Mouse (Mus musculus) CH12F3 (cell line): Measurements from ENCODE around the gene Hsd17b1.

Experiments
- in situ Hi-C: fragments of 300-500 bp; cut with MboI; formaldehyde crosslinking; loops from 2 replicates; pipeline ENCODE4 v1.14.3; 2020; ENCODE audit warnings: low sequenced_read_pairs

Gene Hsd17b1

GRCm38 (mm10) chr11:101083083-101083697, 5.0 kb downstream of the Hsd17b1 start:
- in situ Hi-C loops: no loop called here

- in situ Hi-C loops: no loop called here
These were observed 6.0 kb downstream of the Hsd17b1 start for GRCm38 (mm10) chr11:101084246-101084645.

- in situ Hi-C loops: no loop called here
These were observed 6.6 kb downstream of the Hsd17b1 start for GRCm38 (mm10) chr11:101084811-101085210.

GRCm38 (mm10) chr11:101085617-101086322, 7.6 kb downstream of the Hsd17b1 start:
- in situ Hi-C loops: no loop called here

GRCm38 (mm10) chr11:101086323-101086674, 8.1 kb downstream of the Hsd17b1 start:
- in situ Hi-C loops: no loop called here

GRCm38 (mm10) chr11:101086756-101087681, 8.8 kb downstream of the Hsd17b1 start, which contains the start of gene Mlx:
Gene Mlx, plus strand, starts transcription at chr11:101087277.
- in situ Hi-C loops: no loop called here

- in situ Hi-C loops: no loop called here
These were observed 9.5 kb downstream of the Hsd17b1 start for GRCm38 (mm10) chr11:101087682-101088055.

GRCm38 (mm10) chr11:101089931-101090330, 11.7 kb downstream of the Hsd17b1 start:
- in situ Hi-C loops: no loop called here

- in situ Hi-C loops: no loop called here
These were observed 16.7 kb downstream of the Hsd17b1 start for GRCm38 (mm10) chr11:101094930-101095313.

GRCm38 (mm10) chr11:101095314-101096024, 17.3 kb downstream of the Hsd17b1 start, which contains the start of gene Psmc3ip:
Gene Psmc3ip, minus strand, starts transcription at chr11:101095436.
- in situ Hi-C loops: no loop called here

- in situ Hi-C loops: no loop called here
These were observed 20.0 kb downstream of the Hsd17b1 start for GRCm38 (mm10) chr11:101098231-101098630.

- in situ Hi-C loops: no loop called here
These were observed 24.8 kb downstream of the Hsd17b1 start for GRCm38 (mm10) chr11:101103011-101103410.

GRCm38 (mm10) chr11:101109351-101109750, 31.1 kb downstream of the Hsd17b1 start:
- in situ Hi-C loops: no loop called here

GRCm38 (mm10) chr11:101110708-101111107, 32.5 kb downstream of the Hsd17b1 start:
- in situ Hi-C loops: no loop called here

GRCm38 (mm10) chr11:101111178-101111577, 33.0 kb downstream of the Hsd17b1 start:
- in situ Hi-C loops: no loop called here

- in situ Hi-C loops: no loop called here
These were observed 34.0 kb downstream of the Hsd17b1 start for GRCm38 (mm10) chr11:101112186-101112585.

GRCm38 (mm10) chr11:101115564-101115963, 37.4 kb downstream of the Hsd17b1 start:
- in situ Hi-C loops: no loop called here

GRCm38 (mm10) chr11:101118105-101118504, 39.9 kb downstream of the Hsd17b1 start:
- in situ Hi-C loops: no loop called here

- in situ Hi-C loops: no loop called here
These were observed 41.0 kb downstream of the Hsd17b1 start for GRCm38 (mm10) chr11:101119131-101119760.
